8 mouse cellular contexts compared by ENCODE assay signal in the genomic region with DNA sequence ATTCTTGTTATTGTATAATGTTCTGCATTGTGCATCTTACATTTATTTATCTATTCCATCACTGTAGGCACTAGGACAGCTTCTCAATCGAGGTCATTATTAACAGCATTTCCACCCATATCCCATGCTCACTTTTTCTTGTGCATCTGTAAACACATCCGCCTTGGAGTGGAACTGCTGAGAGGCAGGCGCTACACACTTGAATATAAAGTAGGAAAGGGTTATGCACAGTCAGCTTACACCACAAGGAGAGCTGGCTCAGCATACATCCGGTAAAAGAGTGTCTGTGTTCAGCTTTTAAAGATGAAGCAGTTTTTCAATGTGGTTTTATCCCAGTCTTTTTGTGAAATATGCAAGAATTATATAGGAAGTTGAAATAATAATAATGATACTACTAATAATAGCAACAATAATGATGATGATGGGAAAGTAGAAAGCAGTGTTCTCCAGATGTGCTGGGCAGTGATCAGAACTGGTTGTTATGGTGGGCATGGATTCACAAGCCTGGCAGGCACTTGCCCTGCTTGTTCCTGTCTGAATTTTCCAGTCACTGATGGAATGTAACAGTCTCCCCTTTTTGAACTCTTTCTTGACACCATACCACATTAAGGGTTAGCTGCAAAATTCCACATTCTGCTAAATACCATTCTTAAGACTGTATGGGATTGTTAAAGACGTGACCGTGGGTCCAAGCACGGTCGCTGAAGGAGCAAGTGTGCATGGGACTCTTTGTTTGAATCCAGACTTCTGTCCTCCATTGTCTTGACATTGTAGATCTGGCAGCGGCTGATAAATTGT.
A peak's percentile ranks its signal among the peaks of the same experiment; 100 is the strongest.
DNase-seq lines count a peak whose midpoint lies in the region; ATAC-seq and TF ChIP-seq lines count a peak whose summit lies in the region.

No protein-coding gene starts in this region.

- 83% methylated on average over 9 of the region's 9 CpGs for WGBS in midbrain, embryonic 10.5 days
- WGBS in midbrain, postnatal 0 days, result 47% methylated on average over 9 of the region's 9 CpGs
- WGBS in liver, embryonic 12.5 days (ENCODE audit: insufficient replicate concordance), result 39% methylated on average over 9 of the region's 9 CpGs

- no peaks in the 10 kb centered on the region for H3K36me3 ChIP-seq in midbrain, embryonic 10.5 days
- no peaks in the 10 kb centered on the region for H3K36me3 ChIP-seq in midbrain, postnatal 0 days (ENCODE audit: insufficient read depth, low read length)
- no peaks in the 10 kb centered on the region for H3K36me3 ChIP-seq in liver, embryonic 12.5 days

- H3K9me3 ChIP-seq in midbrain, embryonic 10.5 days (replicated peaks), result no peaks in the 10 kb centered on the region
- no peaks in the 10 kb centered on the region for H3K9me3 ChIP-seq in midbrain, postnatal 0 days (ENCODE audit: low read length)
- H3K9me3 ChIP-seq in liver, embryonic 12.5 days (replicated peaks), result no peaks in the 10 kb centered on the region

- H3K4me3 ChIP-seq in midbrain, embryonic 10.5 days, result no peak overlapping the region
- no peak overlapping the region for H3K4me3 ChIP-seq in midbrain, postnatal 0 days (ENCODE audit: low read depth, low read length)
- H3K4me3 ChIP-seq in liver, embryonic 12.5 days, result peak overlapping the region; percentile 1; the same call in 1 of the 2 replicates

- H3K27ac ChIP-seq in midbrain, embryonic 10.5 days (replicated peaks), result peak overlapping the region; percentile 63
- no peak overlapping the region for H3K27ac ChIP-seq in midbrain, postnatal 0 days (ENCODE audit: low read depth, low read length)
- peak overlapping the region; percentile 48; the same call in 1 of the 2 replicates for H3K27ac ChIP-seq in liver, embryonic 12.5 days

- 0 out of 2 replicates have a peak, but pooled peaks have one; percentile 52 for ATAC-seq in frontal cortex, adult (ENCODE audit: low TSS enrichment)
- no peak for ATAC-seq in midbrain, postnatal 0 days (ENCODE audit: low FRiP score)
- ATAC-seq in liver, embryonic 12.5 days, result peak; percentile 38

- TF ChIP-seq CTCF in midbrain, postnatal 0 days (IDR thresholded peaks at IDR 0.05), result no peak

- H3K9ac ChIP-seq in midbrain, postnatal 0 days (replicated peaks; ENCODE audit: low read length, poor library complexity, severe bottlenecking), result no peak overlapping the region
- H3K9ac ChIP-seq in liver, embryonic 12.5 days, result no peak overlapping the region

- H3K27me3 ChIP-seq in midbrain, embryonic 10.5 days (ENCODE audit: low read depth, poor library complexity, severe bottlenecking), result no peaks in the 10 kb centered on the region
- no peaks in the 10 kb centered on the region for H3K27me3 ChIP-seq in midbrain, postnatal 0 days (ENCODE audit: insufficient read depth, low read length)
- no peaks in the 10 kb centered on the region for H3K27me3 ChIP-seq in liver, embryonic 12.5 days (replicated peaks)

- no peak overlapping the region for H3K4me2 ChIP-seq in midbrain, postnatal 0 days (ENCODE audit: low read depth, low read length, poor library complexity, severe bottlenecking)
- peak overlapping the region; percentile 47 for H3K4me2 ChIP-seq in liver, embryonic 12.5 days

- no peak for DNase-seq in frontal cortex, postnatal 36 days (ENCODE audit: low spot score in 2 of 2)
- no peak for DNase-seq in midbrain, embryonic 10.5 days (ENCODE audit: low spot score)
- no peak for DNase-seq in midbrain, postnatal 0 days (ENCODE audit: low spot score)
- DNase-seq in thymus, postnatal 14 days, result no peak
- DNase-seq in urinary bladder, postnatal 10 days (ENCODE audit: low spot score), result no peak
- DNase-seq in frontal cortex, adult 2 months (ENCODE audit: extremely low spot score in 1 of 2, low spot score in 1 of 2), result no peak

- peaks cover 7% of the 10 kb centered on the region; the same call in 1 of the 2 replicates for H3K4me1 ChIP-seq in midbrain, embryonic 10.5 days
- 0 out of 2 replicates have a peak, but pooled peaks cover 4% of the 10 kb centered on the region for H3K4me1 ChIP-seq in midbrain, postnatal 0 days (ENCODE audit: insufficient read depth, low read length)
- H3K4me1 ChIP-seq in liver, embryonic 12.5 days, result peaks cover 21% of the 10 kb centered on the region
